Mouse (Mus musculus): ENCODE measurements around the gene Dok1. TPM values are rescaled to one million over a fixed set of nuclear protein-coding genes. Genes with fewer than 3 reads are reported as not detected.

The Dok1 gene
- polyA plus RNA-seq, 1 experiment = 21.9 TPM

DNA sequence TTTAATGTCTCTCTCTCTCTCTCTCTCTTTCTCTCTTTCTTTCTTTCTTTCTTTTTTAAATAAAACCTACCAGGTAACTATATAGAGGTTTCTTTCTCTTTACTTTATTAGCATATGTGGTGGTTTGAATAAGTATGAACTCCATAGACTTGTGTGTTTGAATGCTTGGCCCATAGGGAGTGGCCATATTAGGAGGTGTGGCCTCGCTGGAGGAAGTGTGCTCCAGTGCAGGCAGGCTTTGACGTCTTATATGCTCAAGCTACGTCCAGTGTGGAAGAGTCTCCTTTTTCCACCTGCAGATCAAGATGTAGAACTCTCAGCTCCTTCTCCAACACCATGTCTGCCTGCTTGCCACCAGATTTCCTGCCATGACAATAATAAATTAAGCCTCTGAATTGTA lies 14.2 kb downstream of the Dok1 start:
- H3K4me1 ChIP-seq (replicated peaks; ENCODE audit: control insufficient read depth, insufficient read depth, low read length) = no peaks in the 10 kb centered on the region

DNA sequence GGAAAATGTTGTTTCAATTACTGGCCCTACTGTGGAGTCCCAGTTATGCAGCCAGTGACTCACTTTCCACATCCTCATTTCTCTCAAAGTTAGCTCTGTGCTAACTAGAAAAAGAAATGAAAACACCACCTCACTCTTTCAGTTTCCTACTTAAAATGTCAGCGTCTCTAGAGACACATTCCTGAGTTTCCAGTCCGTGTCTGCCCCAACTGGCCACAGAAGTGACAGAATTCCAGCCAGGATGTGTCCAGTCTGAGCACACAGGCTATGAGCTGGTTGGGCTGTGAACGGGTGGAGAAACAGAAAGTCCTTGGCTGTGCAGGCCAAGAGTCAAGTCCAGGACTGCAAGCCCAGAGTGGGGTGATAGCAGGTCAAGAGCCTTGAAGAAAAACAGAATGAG lies 16.1 kb downstream of the Dok1 start:
- H3K27ac ChIP-seq (ENCODE audit: control insufficient read depth, insufficient read depth, low read length) = no peak overlapping the region
- 86% methylated on average over 3 of the region's 3 CpGs for WGBS

More for the DNA sequence above, 14.2 kb downstream of the Dok1 start:
- DNase-seq = no peak
- H3K27me3 ChIP-seq (ENCODE audit: control insufficient read depth, insufficient read depth, low read length) = no peaks in the 10 kb centered on the region
- no peaks in the 10 kb centered on the region for H3K36me3 ChIP-seq (ENCODE audit: control insufficient read depth, insufficient read depth, low read length)
- 90% methylated on average over 3 of the region's 3 CpGs for WGBS
- no peak overlapping the region for H3K27ac ChIP-seq (ENCODE audit: control insufficient read depth, insufficient read depth, low read length)
- H3K4me3 ChIP-seq (ENCODE audit: control insufficient read depth, insufficient read depth, low read length) = no peak overlapping the region
- no peak for TF ChIP-seq CTCF (IDR thresholded peaks at IDR 0.05; ENCODE audit: borderline replicate concordance, control insufficient read depth, extremely low read depth, insufficient read depth, low read length, poor library complexity)

GRCm38 (mm10) chr6:83015749-83016148 lies 17.5 kb downstream of the Dok1 start:
- Histone ChIP-seq H3K27ac (ENCODE audit: control insufficient read depth, insufficient read depth, low read length) (no peak overlapping the region), H3K4me1 (replicated peaks; ENCODE audit: control insufficient read depth, insufficient read depth, low read length) (no peaks in the 10 kb centered on the region; the same call in 1 of the 2 replicates), H3K36me3 (ENCODE audit: control insufficient read depth, insufficient read depth, low read length) (no peaks in the 10 kb centered on the region), H3K4me3 (ENCODE audit: control insufficient read depth, insufficient read depth, low read length) (no peak overlapping the region), H3K27me3 (ENCODE audit: control insufficient read depth, insufficient read depth, low read length) (no peaks in the 10 kb centered on the region)
- TF ChIP-seq POLR2A (IDR thresholded peaks at IDR 0.05; ENCODE audit: control insufficient read depth, extremely low read depth, insufficient read depth, low read length, poor library complexity) (no peak), CTCF (IDR thresholded peaks at IDR 0.05; ENCODE audit: borderline replicate concordance, control insufficient read depth, extremely low read depth, insufficient read depth, low read length, poor library complexity) (no peak)
- DNase-seq = no peak
- 92% methylated on average over 2 of the region's 2 CpGs for WGBS

More for the DNA sequence above, 16.1 kb downstream of the Dok1 start:
- TF ChIP-seq CTCF (IDR thresholded peaks at IDR 0.05; ENCODE audit: borderline replicate concordance, control insufficient read depth, extremely low read depth, insufficient read depth, low read length, poor library complexity) (no peak), POLR2A (IDR thresholded peaks at IDR 0.05; ENCODE audit: control insufficient read depth, extremely low read depth, insufficient read depth, low read length, poor library complexity) (no peak)
- no peak for DNase-seq
- no peak overlapping the region for H3K4me3 ChIP-seq (ENCODE audit: control insufficient read depth, insufficient read depth, low read length)
- H3K36me3 ChIP-seq (ENCODE audit: control insufficient read depth, insufficient read depth, low read length) = no peaks in the 10 kb centered on the region
- no peaks in the 10 kb centered on the region for H3K27me3 ChIP-seq (ENCODE audit: control insufficient read depth, insufficient read depth, low read length)
- H3K4me1 ChIP-seq (replicated peaks; ENCODE audit: control insufficient read depth, insufficient read depth, low read length) = no peaks in the 10 kb centered on the region; the same call in 1 of the 2 replicates

GRCm38 (mm10) chr6:83014482-83015466 lies 18.5 kb downstream of the Dok1 start:
- TF ChIP-seq POLR2A (IDR thresholded peaks at IDR 0.05; ENCODE audit: control insufficient read depth, extremely low read depth, insufficient read depth, low read length, poor library complexity) (no peak), CTCF (IDR thresholded peaks at IDR 0.05; ENCODE audit: borderline replicate concordance, control insufficient read depth, extremely low read depth, insufficient read depth, low read length, poor library complexity) (no peak)
- H3K27ac ChIP-seq (ENCODE audit: control insufficient read depth, insufficient read depth, low read length) = no peak overlapping the region
- H3K36me3 ChIP-seq (ENCODE audit: control insufficient read depth, insufficient read depth, low read length) = no peaks in the 10 kb centered on the region
- DNase-seq = no peak
- H3K27me3 ChIP-seq (ENCODE audit: control insufficient read depth, insufficient read depth, low read length) = no peaks in the 10 kb centered on the region
- no peak overlapping the region for H3K4me3 ChIP-seq (ENCODE audit: control insufficient read depth, insufficient read depth, low read length)
- WGBS = 71% methylated on average over 12 of the region's 12 CpGs
- H3K4me1 ChIP-seq (replicated peaks; ENCODE audit: control insufficient read depth, insufficient read depth, low read length) = peaks cover 2% of the 10 kb centered on the region; the same call in 1 of the 2 replicates

- no peaks in the 10 kb centered on the region for H3K36me3 ChIP-seq (ENCODE audit: control insufficient read depth, insufficient read depth, low read length)
- H3K27ac ChIP-seq (ENCODE audit: control insufficient read depth, insufficient read depth, low read length) = peak overlapping the region; percentile 8; the same call in 1 of the 2 replicates
- DNase-seq = no peak
- no peak overlapping the region for H3K4me3 ChIP-seq (ENCODE audit: control insufficient read depth, insufficient read depth, low read length)
- no peaks in the 10 kb centered on the region for H3K27me3 ChIP-seq (ENCODE audit: control insufficient read depth, insufficient read depth, low read length)
- WGBS = 25% methylated on average over 5 of the region's 5 CpGs
- H3K4me1 ChIP-seq (replicated peaks; ENCODE audit: control insufficient read depth, insufficient read depth, low read length) = peaks cover 2% of the 10 kb centered on the region; the same call in 1 of the 2 replicates
- TF ChIP-seq CTCF (IDR thresholded peaks at IDR 0.05; ENCODE audit: borderline replicate concordance, control insufficient read depth, extremely low read depth, insufficient read depth, low read length, poor library complexity) (no peak), POLR2A (IDR thresholded peaks at IDR 0.05; ENCODE audit: control insufficient read depth, extremely low read depth, insufficient read depth, low read length, poor library complexity) (no peak)
These were observed 19.8 kb downstream of the Dok1 start for GRCm38 (mm10) chr6:83013444-83013843.

DNA sequence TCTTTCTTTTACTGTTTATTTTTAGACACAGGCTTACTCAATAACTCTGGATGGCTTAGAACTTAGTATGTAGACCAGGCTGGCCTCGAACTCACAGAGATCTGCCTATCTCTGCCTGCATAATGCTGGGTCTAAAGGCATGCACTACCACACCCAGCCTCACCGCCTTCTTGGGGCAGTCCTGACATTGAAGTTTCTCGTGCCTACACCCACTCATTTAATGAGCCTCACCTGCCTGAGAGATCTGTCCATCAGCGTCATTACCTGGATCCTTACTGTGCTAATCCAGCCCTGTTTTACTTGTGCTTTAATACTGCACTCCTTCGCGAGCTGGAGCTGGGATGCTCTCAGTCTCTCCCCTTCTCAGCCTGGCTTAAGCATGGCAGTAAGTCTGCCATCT lies 21.5 kb downstream of the Dok1 start:
- Histone ChIP-seq H3K27ac (ENCODE audit: control insufficient read depth, insufficient read depth, low read length) (no peak overlapping the region), H3K4me3 (ENCODE audit: control insufficient read depth, insufficient read depth, low read length) (no peak overlapping the region), H3K36me3 (ENCODE audit: control insufficient read depth, insufficient read depth, low read length) (no peaks in the 10 kb centered on the region), H3K27me3 (ENCODE audit: control insufficient read depth, insufficient read depth, low read length) (no peaks in the 10 kb centered on the region), H3K4me1 (replicated peaks; ENCODE audit: control insufficient read depth, insufficient read depth, low read length) (peaks cover 2% of the 10 kb centered on the region; the same call in 1 of the 2 replicates)
- TF ChIP-seq POLR2A (IDR thresholded peaks at IDR 0.05; ENCODE audit: control insufficient read depth, extremely low read depth, insufficient read depth, low read length, poor library complexity) = no peak
- no peak for TF ChIP-seq CTCF (IDR thresholded peaks at IDR 0.05; ENCODE audit: borderline replicate concordance, control insufficient read depth, extremely low read depth, insufficient read depth, low read length, poor library complexity)
- 94% methylated on average over 6 of the region's 6 CpGs for WGBS
- DNase-seq = no peak

Data from thymus, adult 2 months (tissue).